Mouse (Mus musculus): ENCODE results near the gene Dnah8. TPM values are rescaled to one million over a fixed set of nuclear protein-coding genes. Genes with fewer than 3 reads are reported as not detected.

Gene Dnah8
- polyA plus RNA-seq, 1 experiment from 2014 or later = 9.8 TPM

- TF ChIP-seq CTCF (IDR thresholded peaks at IDR 0.05) = peak; percentile 57
- no peak for TF ChIP-seq EP300 (IDR thresholded peaks at IDR 0.05)
- DNase-seq (ENCODE audit: low spot score) = peak; percentile 98
- H3K4me3 ChIP-seq (ENCODE audit: low read depth, low read length) = peak overlapping the region; percentile 72
- H3K36me3 ChIP-seq (ENCODE audit: insufficient read depth, low read length) = no peaks in the 10 kb centered on the region
- H3K9me3 ChIP-seq (ENCODE audit: low read length) = no peaks in the 10 kb centered on the region
- H3K27me3 ChIP-seq (replicated peaks; ENCODE audit: insufficient read depth, low read length) = no peaks in the 10 kb centered on the region
- peak; percentile 100 for ATAC-seq
- H3K27ac ChIP-seq (ENCODE audit: low read length) = peak overlapping the region; percentile 90
- no peaks in the 10 kb centered on the region for H3K4me1 ChIP-seq (ENCODE audit: insufficient read depth, low read depth, low read length)
- under 1% methylated on average over 34 of the region's 34 CpGs for WGBS
- H3K9ac ChIP-seq (replicated peaks; ENCODE audit: low read depth) = peak overlapping the region; percentile 90
- H3K4me2 ChIP-seq (replicated peaks; ENCODE audit: low read depth, low read length) = peak overlapping the region; percentile 63
Measured at GRCm38 (mm10) chr17:30612075-30612859, 11.9 kb upstream of the Dnah8 start.

- H3K36me3 ChIP-seq (ENCODE audit: insufficient read depth, low read length) = no peaks in the 10 kb centered on the region
- DNase-seq (ENCODE audit: low spot score) = no peak
- no peak overlapping the region for H3K27ac ChIP-seq (ENCODE audit: low read length)
- TF ChIP-seq CTCF (IDR thresholded peaks at IDR 0.05) (no peak), EP300 (IDR thresholded peaks at IDR 0.05) (no peak)
- no peak overlapping the region for H3K4me2 ChIP-seq (replicated peaks; ENCODE audit: low read depth, low read length)
- H3K9me3 ChIP-seq (ENCODE audit: low read length) = no peaks in the 10 kb centered on the region
- no peak overlapping the region for H3K9ac ChIP-seq (replicated peaks; ENCODE audit: low read depth)
- no peaks in the 10 kb centered on the region for H3K4me1 ChIP-seq (ENCODE audit: insufficient read depth, low read depth, low read length)
- H3K4me3 ChIP-seq (ENCODE audit: low read depth, low read length) = no peak overlapping the region
- H3K27me3 ChIP-seq (replicated peaks; ENCODE audit: insufficient read depth, low read length) = no peaks in the 10 kb centered on the region
- ATAC-seq = no peak
Measured at GRCm38 (mm10) chr17:30613350-30613749, 10.8 kb upstream of the Dnah8 start.

GRCm38 (mm10) chr17:30616203-30616602 lies 8.0 kb upstream of the Dnah8 start:
- Histone ChIP-seq H3K4me1 (ENCODE audit: insufficient read depth, low read depth, low read length) (no peaks in the 10 kb centered on the region), H3K4me2 (replicated peaks; ENCODE audit: low read depth, low read length) (no peak overlapping the region), H3K36me3 (ENCODE audit: insufficient read depth, low read length) (no peaks in the 10 kb centered on the region), H3K27me3 (replicated peaks; ENCODE audit: insufficient read depth, low read length) (no peaks in the 10 kb centered on the region), H3K4me3 (ENCODE audit: low read depth, low read length) (no peak overlapping the region), H3K9ac (replicated peaks; ENCODE audit: low read depth) (no peak overlapping the region), H3K9me3 (ENCODE audit: low read length) (no peaks in the 10 kb centered on the region), H3K27ac (ENCODE audit: low read length) (no peak overlapping the region)
- ATAC-seq (no peak), DNase-seq (ENCODE audit: low spot score) (no peak)
- TF ChIP-seq EP300 (IDR thresholded peaks at IDR 0.05) (no peak), CTCF (IDR thresholded peaks at IDR 0.05) (no peak)
- 85% methylated on average over 5 of the region's 5 CpGs for WGBS

- H3K27me3 ChIP-seq (replicated peaks; ENCODE audit: insufficient read depth, low read length) = no peaks in the 10 kb centered on the region
- ATAC-seq = peak; percentile 65
- no peak overlapping the region for H3K4me2 ChIP-seq (replicated peaks; ENCODE audit: low read depth, low read length)
- peak; percentile 43 for DNase-seq (ENCODE audit: low spot score)
- WGBS = 58% methylated on average over 3 of the region's 3 CpGs
- H3K27ac ChIP-seq (ENCODE audit: low read length) = 0 out of 2 replicates have a peak overlapping the region, but pooled peaks have one; percentile 12
- no peaks in the 10 kb centered on the region for H3K9me3 ChIP-seq (ENCODE audit: low read length)
- H3K36me3 ChIP-seq (ENCODE audit: insufficient read depth, low read length) = no peaks in the 10 kb centered on the region
- no peak overlapping the region for H3K4me3 ChIP-seq (ENCODE audit: low read depth, low read length)
- H3K9ac ChIP-seq (replicated peaks; ENCODE audit: low read depth) = no peak overlapping the region
- no peaks in the 10 kb centered on the region for H3K4me1 ChIP-seq (ENCODE audit: insufficient read depth, low read depth, low read length)
- no peak for TF ChIP-seq CTCF (IDR thresholded peaks at IDR 0.05)
- no peak for TF ChIP-seq EP300 (IDR thresholded peaks at IDR 0.05)
Measured at GRCm38 (mm10) chr17:30618136-30618891, 5.8 kb upstream of the Dnah8 start.

GRCm38 (mm10) chr17:30619153-30619552 lies 5.0 kb upstream of the Dnah8 start:
- DNase-seq (ENCODE audit: low spot score) (peak; percentile 54), ATAC-seq (peak; percentile 66)
- no peaks in the 10 kb centered on the region for H3K4me1 ChIP-seq (ENCODE audit: insufficient read depth, low read depth, low read length)
- no peak overlapping the region for H3K4me3 ChIP-seq (ENCODE audit: low read depth, low read length)
- H3K9me3 ChIP-seq (ENCODE audit: low read length) = no peaks in the 10 kb centered on the region
- no peak for TF ChIP-seq EP300 (IDR thresholded peaks at IDR 0.05)
- TF ChIP-seq CTCF (IDR thresholded peaks at IDR 0.05) = no peak
- no peak overlapping the region for H3K4me2 ChIP-seq (replicated peaks; ENCODE audit: low read depth, low read length)
- H3K36me3 ChIP-seq (ENCODE audit: insufficient read depth, low read length) = no peaks in the 10 kb centered on the region
- WGBS = 16% methylated on average over 2 of the region's 2 CpGs
- H3K27me3 ChIP-seq (replicated peaks; ENCODE audit: insufficient read depth, low read length) = no peaks in the 10 kb centered on the region
- H3K27ac ChIP-seq (ENCODE audit: low read length) = no peak overlapping the region
- H3K9ac ChIP-seq (replicated peaks; ENCODE audit: low read depth) = no peak overlapping the region

GRCm38 (mm10) chr17:30620548-30620947 lies 3.6 kb upstream of the Dnah8 start:
- TF ChIP-seq CTCF (IDR thresholded peaks at IDR 0.05) (no peak), EP300 (IDR thresholded peaks at IDR 0.05) (no peak)
- Histone ChIP-seq H3K4me1 (ENCODE audit: insufficient read depth, low read depth, low read length) (no peaks in the 10 kb centered on the region), H3K9ac (replicated peaks; ENCODE audit: low read depth) (no peak overlapping the region), H3K4me2 (replicated peaks; ENCODE audit: low read depth, low read length) (no peak overlapping the region), H3K36me3 (ENCODE audit: insufficient read depth, low read length) (no peaks in the 10 kb centered on the region), H3K27me3 (replicated peaks; ENCODE audit: insufficient read depth, low read length) (no peaks in the 10 kb centered on the region), H3K27ac (ENCODE audit: low read length) (no peak overlapping the region), H3K9me3 (ENCODE audit: low read length) (no peaks in the 10 kb centered on the region), H3K4me3 (ENCODE audit: low read depth, low read length) (no peak overlapping the region)
- no peak for DNase-seq (ENCODE audit: low spot score)
- 46% methylated on average over 2 of the region's 2 CpGs for WGBS
- no peak for ATAC-seq
